Mouse (Mus musculus) adrenal gland, adult 18-20 months (tissue): ENCODE measurements at regions not wholly inside any gene's neighbourhood (a gene's known extent, or its start where the extent isn't known, plus 50 kb on each side); places are given as distances from the start of the nearest gene placed in this dataset.

Experiments
- DNase-seq, 2 experiments: peaks; one replicate each; pipeline ENCODE4 v3.0.0; 2021 to 2022; ENCODE audit warnings: low spot score in 2 of 2

DNA sequence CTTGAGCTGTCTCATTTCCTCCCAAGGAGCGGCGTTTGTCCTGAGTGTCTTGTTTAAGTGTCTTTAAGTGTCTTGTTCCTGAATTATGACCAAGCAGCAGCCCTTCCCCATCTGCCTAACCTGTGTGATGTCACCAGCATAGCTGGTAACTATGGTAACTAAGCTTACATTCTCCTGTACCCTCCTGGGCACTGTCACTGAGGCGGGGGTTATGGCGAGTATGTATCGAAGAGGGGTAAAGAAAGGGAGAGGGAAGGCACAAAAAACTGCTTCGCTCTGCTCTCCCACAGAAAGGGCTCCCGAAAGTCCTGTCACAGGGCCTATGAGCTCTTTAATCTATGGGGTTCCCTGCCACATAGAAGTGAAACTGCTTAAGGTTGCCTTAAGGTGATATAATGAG lies 89.6 kb downstream of the Ppp4r2 start:
- DNase-seq: no peak

DNA sequence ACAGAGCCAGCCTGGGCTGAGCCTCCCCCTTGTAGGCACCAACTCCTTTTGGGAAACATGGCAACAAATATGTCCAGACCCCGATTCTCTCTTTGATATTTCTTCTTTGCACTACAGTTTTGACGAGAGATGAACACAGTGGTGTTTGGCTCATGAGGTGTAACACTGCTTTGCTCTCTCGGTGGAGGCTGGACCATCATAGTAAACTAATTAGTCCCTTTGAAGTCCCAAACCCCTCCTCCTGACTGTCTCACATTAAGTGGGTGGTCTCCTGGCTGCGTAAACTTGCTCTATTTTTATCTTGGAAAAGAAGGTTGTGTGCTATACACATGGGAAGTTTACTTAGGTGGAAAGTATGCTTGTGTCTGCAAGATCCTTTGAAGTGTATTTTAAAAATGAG lies 90.3 kb downstream of the Ppp4r2 start:
- no peak for DNase-seq

DNA sequence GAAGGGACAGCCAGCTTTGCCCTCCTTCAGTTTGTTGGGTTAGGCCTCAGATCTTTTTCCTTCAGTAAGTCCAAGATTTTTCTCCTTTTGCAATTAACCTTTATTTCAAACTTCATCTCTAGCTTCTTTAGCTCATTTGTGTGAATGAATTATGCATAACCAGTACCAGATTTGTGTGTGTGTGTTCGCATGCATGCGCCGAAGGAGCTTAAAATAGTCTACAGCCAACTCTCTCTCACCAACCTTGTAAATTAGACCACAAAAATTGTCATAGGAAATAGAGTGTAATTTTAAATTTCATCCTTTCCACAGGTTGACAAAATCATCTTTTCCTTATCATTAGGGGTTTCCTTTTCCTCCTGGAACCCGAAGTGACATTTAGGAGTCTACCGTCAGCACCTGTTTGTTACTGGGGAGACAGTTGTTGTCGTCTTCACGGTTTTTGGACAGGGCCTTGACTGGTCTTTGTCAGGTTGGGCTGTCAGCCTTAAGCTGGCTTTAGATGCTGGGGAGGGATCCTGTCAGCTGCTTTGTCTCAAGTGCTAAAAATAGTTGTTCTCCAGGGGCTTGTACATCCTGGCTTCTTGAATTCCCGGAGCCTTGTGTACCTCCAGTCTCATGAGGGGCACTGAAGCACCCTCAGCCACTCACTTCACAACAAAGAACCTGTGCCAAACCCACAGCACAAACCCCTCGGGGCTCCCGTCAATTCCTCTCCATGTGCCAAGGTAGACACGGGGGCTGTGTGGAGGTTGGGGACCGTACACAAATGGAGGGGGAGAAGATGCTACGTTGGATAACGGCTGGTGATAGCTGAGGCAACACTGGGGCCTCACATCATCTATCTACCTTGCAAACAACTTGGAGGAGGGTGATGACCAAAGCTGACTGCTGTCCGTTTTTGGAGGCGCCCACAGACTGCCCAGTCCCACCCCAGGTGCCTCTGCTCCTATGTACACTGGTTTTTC lies 95.7 kb downstream of the Ppp4r2 start:
- no peak for DNase-seq

DNA sequence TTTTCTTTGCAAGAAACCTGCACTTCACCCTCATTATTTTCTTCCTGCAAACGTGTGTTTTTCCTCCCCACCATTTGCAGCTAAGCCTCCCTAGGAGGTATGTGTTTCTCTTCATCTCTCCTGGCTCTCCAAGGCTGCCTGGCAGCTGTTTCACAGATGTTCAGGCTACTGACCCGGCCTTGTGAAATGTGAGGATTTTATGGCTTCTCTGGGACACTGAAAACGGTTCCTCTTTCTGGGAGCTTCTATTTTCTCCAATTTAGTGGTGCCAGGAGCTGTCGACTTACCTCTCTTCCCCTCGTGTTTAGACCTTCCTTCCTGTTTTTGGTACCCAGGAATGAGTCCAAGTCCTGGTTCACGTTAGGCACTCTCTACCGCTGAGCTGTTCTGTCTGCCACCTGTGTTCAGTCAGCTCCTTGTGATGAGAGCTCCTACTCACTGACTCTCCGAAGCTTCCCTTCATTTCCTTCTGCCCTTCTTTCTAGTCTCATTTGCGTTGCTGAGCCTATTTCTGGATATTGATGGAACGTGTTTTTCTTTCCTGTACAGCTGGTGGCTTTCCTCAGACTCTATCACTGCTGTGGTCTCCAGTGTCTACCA lies 96.4 kb downstream of the Ppp4r2 start:
- no peak for DNase-seq

DNA sequence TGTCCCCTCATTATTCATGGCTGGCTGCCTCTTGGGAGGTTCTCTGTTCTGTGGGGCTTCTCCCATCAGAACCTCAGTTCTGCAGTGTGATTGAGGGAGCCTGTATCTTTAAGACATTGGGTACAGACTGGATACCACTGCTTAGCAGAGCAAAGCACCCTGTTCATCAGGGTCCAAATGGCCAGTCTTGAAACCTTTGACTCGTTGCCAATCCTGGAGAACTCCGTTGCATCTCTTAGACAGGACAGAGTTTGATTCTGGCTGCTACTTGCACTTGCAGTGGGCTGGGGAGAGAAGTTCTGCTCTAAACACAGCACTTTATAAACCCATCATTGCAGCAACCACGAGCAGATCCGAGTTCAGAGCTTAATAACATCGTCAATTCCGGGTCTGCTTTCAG lies 97.3 kb downstream of the Ppp4r2 start:
- DNase-seq: no peak

DNA sequence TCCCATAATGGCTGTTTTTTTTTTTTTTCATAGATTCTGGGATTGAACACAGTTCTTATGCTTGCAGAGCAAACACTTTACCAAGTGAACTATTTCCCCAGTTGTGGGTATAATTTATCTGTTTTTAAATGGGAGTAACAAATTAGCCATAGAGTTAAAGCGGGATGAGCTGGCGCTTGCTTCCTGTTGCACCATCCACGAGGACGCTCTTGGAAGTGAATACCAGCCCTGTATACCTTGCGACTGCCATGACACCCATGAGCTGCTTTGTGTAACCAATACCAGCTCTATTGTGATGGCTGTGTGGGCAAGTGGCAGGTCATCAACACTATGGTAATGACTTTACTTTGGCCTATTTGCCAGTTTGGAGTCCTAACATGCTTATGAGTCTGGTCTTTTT lies 101.0 kb downstream of the Ppp4r2 start:
- no peak for DNase-seq

DNA sequence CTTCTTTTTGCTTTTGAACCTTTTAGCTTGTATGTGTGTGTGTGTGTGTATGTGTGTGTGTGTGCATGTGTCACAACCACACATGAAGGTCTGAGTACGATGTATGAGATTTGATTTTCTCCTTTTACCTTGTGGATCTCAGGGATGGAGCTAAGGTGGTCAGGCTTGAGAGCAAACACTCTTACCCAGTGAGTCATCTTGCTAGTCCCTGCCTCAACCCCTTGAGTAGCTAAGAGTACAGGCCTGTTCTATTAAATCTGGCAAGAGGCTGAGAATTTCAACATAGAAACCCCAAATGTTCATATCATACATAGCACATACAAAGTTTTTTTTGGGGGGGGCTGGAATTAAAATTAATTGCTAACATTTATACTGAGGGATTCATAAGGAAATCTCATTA lies 104.4 kb downstream of the Ppp4r2 start:
- no peak for DNase-seq

DNA sequence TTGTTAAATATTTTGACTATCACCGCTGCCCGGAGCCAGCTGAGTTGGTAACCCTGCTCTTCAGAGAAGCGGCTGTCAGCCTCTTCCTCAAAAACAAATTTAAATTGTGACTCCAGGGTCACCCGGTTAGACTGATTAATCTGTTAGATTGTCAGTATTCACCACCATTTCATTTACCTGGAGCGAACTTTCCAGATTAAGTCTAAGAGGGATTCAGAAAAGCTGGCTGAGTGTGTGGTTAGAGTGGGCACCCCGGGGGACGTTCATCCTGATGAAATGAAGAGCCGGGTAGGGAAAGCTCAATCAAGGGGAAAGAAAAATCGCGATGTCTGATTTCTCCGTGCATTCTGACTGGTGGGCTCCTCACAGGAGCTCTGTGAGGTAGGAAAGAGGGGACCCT lies 105.0 kb downstream of the Ppp4r2 start:
- no peak for DNase-seq

DNA sequence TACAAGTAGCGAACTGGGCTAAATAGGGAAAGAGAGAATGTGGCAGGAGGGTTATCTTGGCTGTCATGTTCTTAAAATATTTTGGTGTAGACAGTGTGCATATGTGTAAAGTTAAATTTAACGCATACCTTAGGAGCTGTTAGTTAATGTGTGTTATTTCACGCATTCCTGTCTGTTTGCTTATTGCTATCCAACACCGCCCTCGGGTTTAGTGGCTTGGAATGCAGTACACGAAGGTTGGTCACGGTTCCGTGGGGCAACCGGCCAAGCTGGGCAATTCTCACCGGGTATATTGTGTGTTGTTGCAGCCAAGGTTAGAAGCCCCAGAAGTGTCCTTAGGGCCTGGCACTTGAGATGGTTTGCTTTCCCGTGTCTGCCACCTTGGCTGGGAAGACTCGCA lies 105.6 kb downstream of the Ppp4r2 start:
- DNase-seq: no peak

DNA sequence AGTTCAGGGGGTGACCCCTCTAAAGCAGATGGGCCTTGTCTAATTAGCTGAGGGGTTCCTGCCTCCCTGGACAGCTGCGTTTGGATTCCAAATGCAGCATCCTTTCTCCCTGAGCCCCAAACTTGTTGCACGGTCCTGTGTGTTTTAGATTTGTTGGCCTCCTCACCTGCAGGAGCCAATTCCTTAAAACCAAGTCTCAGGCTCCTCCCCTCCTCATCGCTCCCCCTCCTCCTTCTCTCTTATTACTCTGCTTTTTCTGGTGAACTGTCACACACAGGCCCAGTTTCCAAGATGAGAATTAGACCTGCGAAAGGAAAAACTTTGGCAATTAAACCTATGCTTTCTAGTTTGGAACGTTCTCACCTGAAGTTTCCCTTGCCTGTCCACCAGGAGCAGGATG lies 106.3 kb downstream of the Ppp4r2 start:
- no peak for DNase-seq

DNA sequence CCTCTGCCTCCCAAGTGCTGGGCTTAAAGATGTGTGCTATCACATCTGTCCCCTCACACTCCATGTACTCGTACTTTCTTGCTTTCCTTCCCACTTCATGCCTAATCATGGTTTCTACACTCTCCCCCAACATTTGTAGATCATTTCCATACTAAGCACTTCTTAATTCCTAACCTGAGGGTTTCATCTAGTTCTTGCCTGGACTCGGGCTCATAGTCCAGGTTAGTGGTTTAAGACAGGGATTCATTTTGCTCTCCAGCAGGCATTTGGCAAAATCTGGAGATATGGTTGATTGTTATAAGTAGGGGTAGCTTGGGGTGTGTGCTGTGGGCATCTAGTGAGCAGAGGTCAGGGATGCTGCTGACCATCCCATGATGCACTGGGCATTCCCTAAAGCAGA lies 108.3 kb downstream of the Ppp4r2 start:
- DNase-seq: no peak

DNA sequence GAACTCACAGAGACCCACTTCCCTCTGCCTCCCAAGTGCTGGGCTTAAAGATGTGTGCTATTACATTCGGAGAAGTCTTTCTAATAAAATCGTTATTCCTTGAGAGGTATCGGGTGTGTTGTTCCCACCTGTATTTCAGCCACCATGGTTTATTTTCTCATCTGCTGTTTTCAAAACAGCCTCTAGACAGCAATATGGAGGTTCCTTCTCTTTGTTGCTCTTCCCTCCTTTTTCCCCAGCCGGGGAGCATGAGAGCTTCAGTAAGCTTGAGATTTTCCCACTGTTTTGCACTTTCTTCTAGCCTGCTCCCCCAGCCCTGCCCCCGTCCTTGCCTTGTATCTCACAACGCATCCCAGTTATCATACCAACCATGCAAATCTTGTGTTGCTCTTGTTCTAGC lies 109.5 kb downstream of the Ppp4r2 start:
- no peak for DNase-seq

DNA sequence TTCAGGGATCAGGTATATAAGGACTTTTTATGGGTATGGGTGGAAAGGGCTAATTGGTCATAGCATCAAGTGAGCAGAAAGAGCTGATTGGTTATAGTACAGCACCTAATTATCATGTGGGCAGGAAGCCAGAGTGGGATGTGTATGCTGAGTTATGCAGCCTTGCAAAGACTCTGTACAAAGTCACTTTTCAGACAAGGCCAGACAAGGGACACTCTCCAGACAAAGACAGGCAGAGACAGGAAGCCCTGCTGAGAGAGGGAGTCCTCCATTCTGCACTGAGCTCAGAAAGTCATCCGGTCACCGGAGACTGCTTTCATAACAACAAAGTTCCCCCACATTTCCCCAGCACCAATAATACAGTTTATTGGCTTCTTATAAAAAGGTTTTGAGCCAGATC lies 112.4 kb downstream of the Ppp4r2 start:
- DNase-seq: no peak

DNA sequence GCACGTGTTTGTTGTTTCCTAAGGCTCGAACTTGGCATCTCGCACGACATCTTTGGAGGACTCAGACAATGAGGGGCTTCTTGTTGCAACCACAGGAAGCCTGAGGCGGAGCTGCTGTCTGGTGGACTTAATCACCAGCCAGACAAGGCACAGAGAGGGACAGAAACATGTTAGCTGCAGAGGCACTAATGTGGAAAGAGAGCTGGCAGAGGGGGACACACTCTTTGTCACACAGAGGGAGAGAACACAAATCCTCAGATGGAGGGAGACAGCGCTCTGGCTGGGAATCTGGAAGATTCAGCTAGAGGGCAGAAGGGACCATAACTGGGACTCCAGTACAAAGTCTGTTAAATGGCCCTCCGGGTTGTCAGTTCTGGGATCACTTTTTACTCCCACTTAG lies 114.9 kb downstream of the Ppp4r2 start:
- no peak for DNase-seq

DNA sequence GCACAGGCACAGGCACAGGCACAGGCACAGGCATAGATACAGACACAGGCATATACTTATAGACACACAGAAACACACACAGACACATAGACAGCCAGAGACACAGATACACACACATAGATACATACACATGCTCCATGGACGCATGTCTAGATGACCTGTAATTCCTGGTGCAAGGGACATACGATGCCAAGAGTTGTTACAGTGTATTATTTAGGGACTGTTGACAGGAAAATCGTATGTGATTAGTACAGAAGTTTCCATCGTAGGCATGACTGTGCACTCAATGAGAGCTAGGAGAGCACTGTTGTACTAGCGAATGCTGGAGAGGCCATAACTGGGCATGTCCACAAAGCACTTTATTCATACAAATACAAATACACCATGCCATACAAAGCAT lies 118.2 kb downstream of the Ppp4r2 start:
- no peak for DNase-seq

DNA sequence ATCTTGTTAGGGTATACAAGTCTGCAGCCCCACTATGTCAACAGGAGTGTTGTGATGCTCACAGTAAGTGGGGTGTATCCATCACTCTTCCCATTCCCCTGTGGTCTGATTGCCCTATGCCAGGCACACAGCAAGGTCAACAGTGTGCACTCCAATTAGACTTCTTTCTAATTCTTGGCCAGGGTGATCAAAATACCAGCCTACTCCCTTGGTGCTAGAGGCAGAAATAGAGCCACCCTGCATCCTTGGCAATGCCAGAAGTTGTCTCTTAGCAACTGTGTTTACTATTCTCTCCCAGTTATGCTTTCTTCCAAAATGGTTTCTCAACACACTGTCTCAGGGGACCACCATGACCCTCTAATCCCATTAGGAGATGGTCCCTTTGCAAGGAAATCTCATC lies 119.0 kb downstream of the Ppp4r2 start:
- no peak for DNase-seq

DNA sequence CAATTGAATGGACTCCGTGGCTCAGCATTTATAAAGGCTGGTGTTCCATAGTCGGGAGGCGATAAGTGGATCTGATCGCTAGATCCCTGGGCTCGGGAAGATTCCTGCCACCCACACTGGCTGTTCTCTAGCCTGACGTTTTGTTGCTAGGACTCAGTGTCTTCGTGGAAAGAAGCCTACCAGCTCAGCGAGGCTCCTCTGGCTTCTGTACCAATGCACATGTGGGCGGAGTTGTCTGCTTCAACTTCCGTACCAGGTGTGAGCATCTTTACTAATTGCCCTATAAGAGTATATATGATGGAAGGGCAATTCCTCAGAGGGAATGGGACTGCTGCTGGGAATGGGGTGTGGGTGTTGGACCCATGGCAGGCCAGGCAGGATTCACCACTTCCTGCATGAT lies 121.1 kb downstream of the Ppp4r2 start:
- DNase-seq: no peak

DNA sequence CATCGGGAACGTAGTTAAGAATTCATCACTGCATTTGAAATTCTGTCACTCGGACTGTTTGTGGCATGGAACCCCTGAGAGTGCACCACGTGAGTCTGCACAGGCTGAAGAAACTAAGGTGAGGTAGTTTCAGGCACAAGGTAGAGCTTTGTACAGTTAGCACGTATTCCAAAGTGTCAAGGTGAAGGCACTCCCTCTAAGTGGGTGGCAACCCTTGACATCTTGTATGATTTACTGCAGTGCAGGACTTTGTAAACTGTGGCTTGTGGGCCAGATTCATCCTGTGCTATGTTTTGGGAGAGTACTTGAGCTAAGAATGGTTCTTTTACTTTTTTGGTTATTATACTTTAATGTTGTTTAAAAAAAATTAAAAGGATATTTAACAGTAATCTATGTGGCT lies 133.1 kb downstream of the Ppp4r2 start:
- no peak for DNase-seq

DNA sequence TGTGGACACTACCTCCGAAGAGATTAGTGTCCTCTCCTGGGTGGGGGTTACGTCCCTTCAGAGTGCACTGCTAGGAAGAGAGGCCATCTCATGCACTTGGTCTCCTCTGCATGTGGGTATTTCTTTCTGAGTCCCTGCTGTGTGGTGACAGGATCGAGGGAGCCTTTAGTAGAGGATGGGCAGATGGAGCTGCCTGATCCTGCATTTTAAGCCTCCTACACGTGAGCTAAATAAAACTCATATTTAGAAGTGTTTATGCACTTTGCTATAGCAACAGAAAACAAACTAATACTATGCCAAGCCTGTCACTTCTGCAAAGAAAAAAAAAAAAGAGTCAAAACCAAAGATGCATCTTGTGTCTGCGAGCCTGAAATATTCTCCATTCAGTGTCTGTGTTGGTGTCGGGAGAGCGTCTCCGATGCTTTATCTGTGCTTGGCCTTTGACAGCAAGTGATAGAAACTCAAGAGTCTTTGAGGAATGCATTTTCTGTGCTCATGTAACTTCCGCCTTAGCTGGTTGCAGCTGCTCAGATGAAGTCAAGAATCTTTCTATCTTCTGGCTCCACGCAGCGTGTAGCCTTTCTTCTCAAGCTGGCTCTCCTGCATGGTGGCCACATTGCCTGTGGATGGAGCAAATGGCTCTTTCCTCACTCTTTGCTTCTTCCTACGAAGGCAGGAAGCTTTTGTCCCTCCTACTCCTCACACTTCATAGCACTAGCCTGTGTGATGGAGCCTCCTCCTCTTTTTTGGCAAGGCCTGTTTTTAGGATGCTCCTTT lies 134.8 kb downstream of the Ppp4r2 start:
- DNase-seq: no peak

DNA sequence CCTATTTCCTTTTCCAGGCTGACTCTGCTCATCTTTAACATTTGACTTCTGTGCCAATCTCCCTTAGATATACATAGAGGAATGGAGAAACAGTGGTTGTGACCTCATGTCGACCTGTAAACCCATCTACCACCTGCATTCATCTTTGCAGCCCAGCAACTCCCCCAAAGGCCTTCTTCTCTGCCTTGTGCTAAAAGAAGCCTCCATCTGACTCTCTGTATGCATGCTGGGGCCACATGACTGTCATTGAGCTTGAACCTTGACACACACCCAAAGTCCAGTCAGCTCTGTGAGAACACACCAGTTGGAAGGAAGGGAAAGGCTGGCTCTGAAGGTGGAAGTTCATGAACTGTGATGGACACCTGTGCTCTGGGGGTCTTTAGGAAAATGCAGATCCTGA lies 135.5 kb downstream of the Ppp4r2 start:
- DNase-seq: no peak

DNA sequence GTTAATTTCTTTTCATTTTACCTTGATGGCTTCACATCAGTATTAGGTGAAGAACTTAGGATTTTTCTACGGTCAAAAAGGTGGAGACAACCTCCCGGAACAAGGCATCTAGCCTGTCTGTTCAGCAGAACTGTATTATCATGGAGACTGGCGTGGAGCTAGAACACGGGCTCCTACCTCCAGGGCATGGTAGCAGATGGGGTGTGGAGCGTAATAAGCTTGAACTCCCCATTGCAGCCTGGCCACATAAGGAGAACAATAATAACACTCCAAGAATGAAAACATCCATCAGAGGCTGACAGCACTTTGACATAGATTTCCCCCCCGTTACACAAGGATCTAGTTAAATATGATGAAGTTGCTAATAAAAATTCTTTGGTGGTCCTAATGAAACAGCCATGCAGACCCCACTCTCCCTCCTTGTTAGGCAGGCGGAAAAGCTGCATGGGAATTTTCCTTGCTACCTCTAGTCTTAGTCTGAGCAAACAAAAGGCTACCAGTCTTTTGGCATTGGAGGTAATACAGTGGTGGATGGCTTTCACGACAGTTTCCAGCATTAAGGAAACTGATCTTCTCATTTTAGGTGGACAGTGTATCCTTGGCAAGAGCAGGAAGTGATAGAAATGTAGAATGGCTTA lies 137.5 kb downstream of the Ppp4r2 start:
- no peak for DNase-seq
